Mouse (Mus musculus): ENCODE results near the gene Nisch. TPM values are rescaled to one million over a fixed set of nuclear protein-coding genes. Genes with fewer than 3 reads are reported as not detected.

Nisch gene
- polyA plus RNA-seq, 1 experiment from 2014 or later: 217 TPM

DNA sequence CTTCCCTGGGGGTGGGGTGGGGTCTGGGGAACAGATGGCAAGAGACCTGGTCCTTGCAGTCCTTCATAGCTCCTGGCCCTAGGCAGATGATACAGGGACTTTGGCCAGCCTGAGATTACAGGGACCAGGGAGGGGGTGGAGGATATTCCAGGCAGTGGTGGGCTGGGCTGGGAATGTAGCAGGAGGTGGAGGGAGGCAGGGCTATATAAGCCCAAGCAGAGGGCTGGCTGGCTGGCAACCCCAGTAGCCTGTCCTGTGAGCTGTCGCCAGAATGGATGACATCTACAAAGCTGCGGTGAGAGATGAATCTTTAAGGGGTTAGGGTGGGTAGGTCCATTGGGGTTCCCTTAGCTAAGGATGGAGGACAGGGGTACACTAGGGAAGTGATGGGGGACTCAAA is 8.7 kb downstream of the Nisch start, which contains the start of gene Tnnc1:
Tnnc1 (plus strand) TSS at position 229 of the 400 bp plus-strand sequence.
- Histone ChIP-seq H3K27me3 (replicated peaks; ENCODE audit: control insufficient read depth, insufficient read depth, low read length) (no peaks in the 10 kb centered on the region), H3K36me3 (ENCODE audit: control insufficient read depth, insufficient read depth, low read length) (peaks cover 3% of the 10 kb centered on the region), H3K27ac (ENCODE audit: low read length) (no peak within 1 kb of the TSS), H3K9me3 (ENCODE audit: control insufficient read depth, low read length) (no peaks in the 10 kb centered on the region), H3K9ac (ENCODE audit: low read depth, low read length) (peak within 1 kb of the TSS; percentile 98), H3K4me1 (ENCODE audit: control insufficient read depth, insufficient read depth, low read length) (peaks cover 13% of the 10 kb centered on the region), H3K4me2 (ENCODE audit: low read depth, low read length) (peak within 1 kb of the TSS; percentile 85), H3K4me3 (ENCODE audit: low read length) (peak within 1 kb of the TSS; percentile 84)
- 70% methylated on average over 2 of the region's 2 CpGs for WGBS
- no peak for ATAC-seq

- Histone ChIP-seq H3K9me3 (ENCODE audit: control insufficient read depth, low read length) (no peaks in the 10 kb centered on the region), H3K27ac (ENCODE audit: low read length) (no peak overlapping the region), H3K36me3 (ENCODE audit: control insufficient read depth, insufficient read depth, low read length) (peaks cover 9% of the 10 kb centered on the region), H3K4me3 (ENCODE audit: low read length) (peak overlapping the region; percentile 84), H3K9ac (ENCODE audit: low read depth, low read length) (peak overlapping the region; percentile 98), H3K27me3 (replicated peaks; ENCODE audit: control insufficient read depth, insufficient read depth, low read length) (no peaks in the 10 kb centered on the region), H3K4me2 (ENCODE audit: low read depth, low read length) (peak overlapping the region; percentile 85), H3K4me1 (ENCODE audit: control insufficient read depth, insufficient read depth, low read length) (peaks cover 13% of the 10 kb centered on the region)
- ATAC-seq: peak; percentile 26
- 78% methylated on average over 13 of the region's 13 CpGs for WGBS
Measured at GRCm38 (mm10) chr14:31207070-31207830, 9.5 kb downstream of the Nisch start.

GRCm38 (mm10) chr14:31206472-31206981 is 10.2 kb downstream of the Nisch start:
- peaks cover 13% of the 10 kb centered on the region for H3K4me1 ChIP-seq (ENCODE audit: control insufficient read depth, insufficient read depth, low read length)
- peak overlapping the region; percentile 85 for H3K4me2 ChIP-seq (ENCODE audit: low read depth, low read length)
- peak overlapping the region; percentile 84 for H3K4me3 ChIP-seq (ENCODE audit: low read length)
- no peaks in the 10 kb centered on the region for H3K27me3 ChIP-seq (replicated peaks; ENCODE audit: control insufficient read depth, insufficient read depth, low read length)
- peak; percentile 75 for ATAC-seq
- peaks cover 11% of the 10 kb centered on the region for H3K36me3 ChIP-seq (ENCODE audit: control insufficient read depth, insufficient read depth, low read length)
- peak overlapping the region; percentile 98 for H3K9ac ChIP-seq (ENCODE audit: low read depth, low read length)
- WGBS: 1% methylated on average over 43 of the region's 48 CpGs
- H3K27ac ChIP-seq (ENCODE audit: low read length): peak overlapping the region; percentile 94
- no peaks in the 10 kb centered on the region for H3K9me3 ChIP-seq (ENCODE audit: control insufficient read depth, low read length)

DNA sequence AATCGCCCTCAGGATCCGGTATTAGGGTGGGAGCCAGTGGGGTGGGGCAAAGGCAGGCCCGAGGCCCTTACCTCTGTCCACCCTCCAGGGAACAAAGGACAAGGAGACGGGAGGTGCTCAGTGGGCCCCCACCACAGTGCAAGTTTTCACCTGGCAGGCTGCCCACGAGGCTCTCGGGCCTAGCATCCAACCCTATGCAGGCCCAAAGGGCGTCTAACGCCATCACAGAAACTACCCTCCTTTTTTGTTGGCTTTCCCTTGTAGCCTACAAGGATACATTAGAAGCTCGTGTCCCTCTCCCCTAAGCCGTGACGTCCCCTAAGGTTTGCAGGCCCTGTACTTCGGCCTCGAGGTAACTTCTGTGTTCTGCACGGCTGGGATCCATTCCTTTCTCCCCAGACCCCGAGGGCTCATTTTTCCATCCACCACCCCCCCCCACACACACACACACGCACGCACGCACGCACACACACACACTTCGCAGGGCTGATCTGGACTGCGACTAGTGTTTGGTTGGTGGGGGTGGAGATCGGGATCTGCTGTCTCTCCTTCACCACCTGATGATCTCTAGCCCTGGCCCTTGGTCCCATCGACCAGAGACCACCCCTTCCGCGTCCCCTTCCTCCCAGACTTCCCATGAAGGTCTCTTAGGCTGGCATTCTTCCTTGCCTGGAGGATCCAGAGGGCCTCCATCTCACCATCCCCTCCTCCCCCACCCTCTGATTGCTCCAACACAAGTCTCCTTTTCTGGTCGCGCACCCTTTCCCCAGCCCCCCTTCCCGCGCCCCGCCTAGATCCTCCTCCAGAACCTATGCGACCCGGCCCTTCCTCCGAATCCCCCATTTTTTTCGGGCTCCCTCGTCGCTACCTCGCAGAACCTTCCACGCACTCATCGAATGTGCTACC is 10.9 kb downstream of the Nisch start:
- Histone ChIP-seq H3K9me3 (ENCODE audit: control insufficient read depth, low read length) (no peaks in the 10 kb centered on the region), H3K4me3 (ENCODE audit: low read length) (peak overlapping the region; percentile 84), H3K4me1 (ENCODE audit: control insufficient read depth, insufficient read depth, low read length) (peaks cover 16% of the 10 kb centered on the region)

GRCm38 (mm10) chr14:31205244-31205561 is 11.5 kb downstream of the Nisch start:
- 8% methylated on average over 8 of the region's 8 CpGs for whole genome bisulfite sequencing
- peak overlapping the region; percentile 84 for H3K4me3 ChIP-seq (ENCODE audit: low read length)

More for the DNA sequence above, 10.9 kb downstream of the Nisch start:
- no peaks in the 10 kb centered on the region for H3K27me3 ChIP-seq (replicated peaks; ENCODE audit: control insufficient read depth, insufficient read depth, low read length)
- H3K4me2 ChIP-seq (ENCODE audit: low read depth, low read length): peak overlapping the region; percentile 85
- H3K36me3 ChIP-seq (ENCODE audit: control insufficient read depth, insufficient read depth, low read length): peaks cover 14% of the 10 kb centered on the region
- peak overlapping the region; percentile 98 for H3K9ac ChIP-seq (ENCODE audit: low read depth, low read length)
- H3K27ac ChIP-seq (ENCODE audit: low read length): peak overlapping the region; percentile 94
- WGBS: under 1% methylated on average over 39 of the region's 39 CpGs
- peak; percentile 72 for ATAC-seq

GRCm38 (mm10) chr14:31204844-31205243 is 11.9 kb downstream of the Nisch start:
- no peak for ATAC-seq
- Histone ChIP-seq H3K4me1 (ENCODE audit: control insufficient read depth, insufficient read depth, low read length) (peaks cover 16% of the 10 kb centered on the region), H3K9me3 (ENCODE audit: control insufficient read depth, low read length) (no peaks in the 10 kb centered on the region), H3K9ac (ENCODE audit: low read depth, low read length) (peak overlapping the region; percentile 98), H3K4me3 (ENCODE audit: low read length) (peak overlapping the region; percentile 84), H3K27ac (ENCODE audit: low read length) (peak overlapping the region; percentile 94), H3K36me3 (ENCODE audit: control insufficient read depth, insufficient read depth, low read length) (peaks cover 14% of the 10 kb centered on the region), H3K4me2 (ENCODE audit: low read depth, low read length) (peak overlapping the region; percentile 85), H3K27me3 (replicated peaks; ENCODE audit: control insufficient read depth, insufficient read depth, low read length) (no peaks in the 10 kb centered on the region)
- 51% methylated on average over 4 of the region's 4 CpGs for WGBS

More at GRCm38 (mm10) chr14:31205244-31205561, 11.5 kb downstream of the Nisch start:
- peak overlapping the region; percentile 94 for H3K27ac ChIP-seq (ENCODE audit: low read length)
- H3K9ac ChIP-seq (ENCODE audit: low read depth, low read length): peak overlapping the region; percentile 98
- peaks cover 16% of the 10 kb centered on the region for H3K4me1 ChIP-seq (ENCODE audit: control insufficient read depth, insufficient read depth, low read length)
- peaks cover 14% of the 10 kb centered on the region for H3K36me3 ChIP-seq (ENCODE audit: control insufficient read depth, insufficient read depth, low read length)
- no peaks in the 10 kb centered on the region for H3K9me3 ChIP-seq (ENCODE audit: control insufficient read depth, low read length)
- H3K27me3 ChIP-seq (replicated peaks; ENCODE audit: control insufficient read depth, insufficient read depth, low read length): no peaks in the 10 kb centered on the region
- ATAC-seq: peak; percentile 12
- peak overlapping the region; percentile 85 for H3K4me2 ChIP-seq (ENCODE audit: low read depth, low read length)

DNA sequence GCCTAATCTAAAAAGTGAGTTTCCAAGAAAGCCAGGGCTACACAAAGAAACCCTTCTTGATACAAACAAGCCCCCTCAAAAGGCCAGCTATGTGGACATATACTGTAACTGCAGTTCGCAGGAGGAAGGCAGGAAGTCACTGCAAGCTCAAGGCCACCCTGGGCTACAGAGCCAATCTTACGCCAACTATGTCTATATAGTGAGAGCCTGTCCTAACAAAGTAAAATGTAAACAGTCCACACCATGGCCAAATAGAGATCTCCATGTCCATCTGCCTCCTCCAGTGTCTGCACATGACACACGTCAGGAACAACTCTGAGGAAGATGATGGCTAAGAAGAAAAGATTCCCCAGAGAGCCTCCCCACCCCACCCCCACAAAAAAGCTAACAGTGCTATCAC is 16.7 kb downstream of the Nisch start:
- no peak overlapping the region for H3K4me3 ChIP-seq (ENCODE audit: low read length)
- no peaks in the 10 kb centered on the region for H3K27me3 ChIP-seq (replicated peaks; ENCODE audit: control insufficient read depth, insufficient read depth, low read length)
- peaks cover 12% of the 10 kb centered on the region for H3K4me1 ChIP-seq (ENCODE audit: control insufficient read depth, insufficient read depth, low read length)
- 63% methylated on average over 3 of the region's 3 CpGs for WGBS
- no peaks in the 10 kb centered on the region for H3K9me3 ChIP-seq (ENCODE audit: control insufficient read depth, low read length)
- no peak overlapping the region for H3K27ac ChIP-seq (ENCODE audit: low read length)
- H3K36me3 ChIP-seq (ENCODE audit: control insufficient read depth, insufficient read depth, low read length): peaks cover 19% of the 10 kb centered on the region
- H3K4me2 ChIP-seq (ENCODE audit: low read depth, low read length): no peak overlapping the region
- H3K9ac ChIP-seq (ENCODE audit: low read depth, low read length): no peak overlapping the region
- ATAC-seq: peak; percentile 39

DNA sequence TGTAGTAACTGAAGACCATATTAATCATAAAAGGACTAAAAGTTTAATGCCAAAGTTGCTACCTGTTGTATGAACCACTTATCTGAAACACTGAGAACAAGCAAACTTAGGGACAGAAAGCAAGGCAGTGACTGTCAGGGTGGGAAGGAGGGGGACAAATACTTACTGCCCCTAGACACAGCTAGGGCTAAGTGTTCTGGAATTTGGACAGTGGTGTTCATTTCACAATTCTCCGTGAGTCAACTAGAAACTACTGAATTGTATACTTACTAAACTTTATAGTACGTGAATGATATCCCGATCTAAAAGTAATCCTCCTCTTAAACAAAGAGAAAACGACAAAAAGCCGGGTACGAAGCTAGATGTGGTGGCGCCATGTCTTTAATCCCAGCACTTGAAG is 17.1 kb downstream of the Nisch start:
- Histone ChIP-seq H3K27me3 (replicated peaks; ENCODE audit: control insufficient read depth, insufficient read depth, low read length) (no peaks in the 10 kb centered on the region), H3K4me3 (ENCODE audit: low read length) (no peak overlapping the region), H3K27ac (ENCODE audit: low read length) (no peak overlapping the region; the same call in 1 of the 2 replicates), H3K4me2 (ENCODE audit: low read depth, low read length) (no peak overlapping the region), H3K4me1 (ENCODE audit: control insufficient read depth, insufficient read depth, low read length) (peaks cover 10% of the 10 kb centered on the region), H3K9me3 (ENCODE audit: control insufficient read depth, low read length) (no peaks in the 10 kb centered on the region), H3K9ac (ENCODE audit: low read depth, low read length) (no peak overlapping the region), H3K36me3 (ENCODE audit: control insufficient read depth, insufficient read depth, low read length) (peaks cover 19% of the 10 kb centered on the region)
- 94% methylated on average over 7 of the region's 7 CpGs for WGBS
- ATAC-seq: no peak

Data from intestine, embryonic 16.5 days (tissue).